Mouse (Mus musculus): ENCODE results near the gene Top1.

Top1 gene

GRCm38 (mm10) chr2:160645614-160646137 is at the start of gene Top1:
Gene Top1 (plus strand): TSS chr2:160645888.
- in situ Hi-C loops (cut with MboI, MseI), result loop anchor here (5.0 kb wide), 1 partner anchor 92 kb away; no protein-coding TSS in a partner anchor

- in situ Hi-C loops (cut with MboI, MseI), result loop anchor here (25.0 kb wide), 1 partner anchor 835 kb away; no protein-coding TSS in a partner anchor
Measured at GRCm38 (mm10) chr2:160597582-160598281, 48.0 kb upstream of the Top1 start.

- in situ Hi-C loops (cut with MboI, MseI), result loop anchor here (5.0 kb wide), 2 partner anchors 55 to 280 kb away; partner anchors contain the start of gene Lpin3
Measured at GRCm38 (mm10) chr2:160601805-160602204, 43.9 kb upstream of the Top1 start.

- in situ Hi-C loops (cut with MboI, MseI), result loop anchor here (5.0 kb wide), 2 partner anchors 54 to 279 kb away; partner anchors contain the start of gene Lpin3
Measured at GRCm38 (mm10) chr2:160603154-160603933, 42.3 kb upstream of the Top1 start.

GRCm38 (mm10) chr2:160610012-160610411 is 35.7 kb upstream of the Top1 start:
- in situ Hi-C loops (cut with MboI, MseI), result no loop called here

- in situ Hi-C loops (cut with MboI, MseI), result no loop called here
Measured at GRCm38 (mm10) chr2:160613186-160613919, 32.3 kb upstream of the Top1 start.

- in situ Hi-C loops (cut with MboI, MseI), result no loop called here
Measured at GRCm38 (mm10) chr2:160617741-160618140, 27.9 kb upstream of the Top1 start.

- in situ Hi-C loops (cut with MboI, MseI), result no loop called here
Measured at GRCm38 (mm10) chr2:160618619-160619220, 27.0 kb upstream of the Top1 start.

GRCm38 (mm10) chr2:160619300-160619699 is 26.4 kb upstream of the Top1 start:
- in situ Hi-C loops (cut with MboI, MseI), result no loop called here

GRCm38 (mm10) chr2:160619831-160620230 is 25.9 kb upstream of the Top1 start:
- in situ Hi-C loops (cut with MboI, MseI), result no loop called here

- in situ Hi-C loops (cut with MboI, MseI), result no loop called here
Measured at GRCm38 (mm10) chr2:160620279-160620963, 25.3 kb upstream of the Top1 start.

GRCm38 (mm10) chr2:160621001-160621448 is 24.7 kb upstream of the Top1 start:
- in situ Hi-C loops (cut with MboI, MseI), result no loop called here

- in situ Hi-C loops (cut with MboI, MseI), result no loop called here
Measured at GRCm38 (mm10) chr2:160621661-160622211, 24.0 kb upstream of the Top1 start.

GRCm38 (mm10) chr2:160622646-160623045 is 23.0 kb upstream of the Top1 start:
- in situ Hi-C loops (cut with MboI, MseI), result no loop called here

GRCm38 (mm10) chr2:160623745-160624144 is 21.9 kb upstream of the Top1 start:
- in situ Hi-C loops (cut with MboI, MseI), result no loop called here

- in situ Hi-C loops (cut with MboI, MseI), result no loop called here
Measured at GRCm38 (mm10) chr2:160627207-160628025, 18.3 kb upstream of the Top1 start.

GRCm38 (mm10) chr2:160628055-160628454 is 17.6 kb upstream of the Top1 start:
- in situ Hi-C loops (cut with MboI, MseI), result no loop called here

GRCm38 (mm10) chr2:160628666-160629527 is 16.8 kb upstream of the Top1 start:
- in situ Hi-C loops (cut with MboI, MseI), result no loop called here

- in situ Hi-C loops (cut with MboI, MseI), result no loop called here
Measured at GRCm38 (mm10) chr2:160629528-160629830, 16.2 kb upstream of the Top1 start.

All from regulatory T cell (primary cell).